Mouse (Mus musculus) cerebellum, adult 2 months (tissue): ENCODE results near the gene Hist1h2bn.
A peak's percentile ranks its signal among the peaks of the same experiment; 100 is the strongest.

ENCODE experiments used
- CTCF ChIP-seq: fragments of 200-500 bp; IDR thresholded peaks from 2 replicates; pipeline ENCODE4 v1.5.1; 2011; ENCODE audit warnings: low read depth, mild to moderate bottlenecking, control low read depth, low read length, moderate library complexity, borderline replicate concordance; ENCODE audit not compliant: insufficient read depth
- POLR2A ChIP-seq: fragments of 200-500 bp; IDR thresholded peaks from 2 replicates; pipeline ENCODE4 v1.6.1; 2011; ENCODE audit warnings: low read length, control low read depth, borderline replicate concordance; ENCODE audit not compliant: insufficient read depth

DNA sequence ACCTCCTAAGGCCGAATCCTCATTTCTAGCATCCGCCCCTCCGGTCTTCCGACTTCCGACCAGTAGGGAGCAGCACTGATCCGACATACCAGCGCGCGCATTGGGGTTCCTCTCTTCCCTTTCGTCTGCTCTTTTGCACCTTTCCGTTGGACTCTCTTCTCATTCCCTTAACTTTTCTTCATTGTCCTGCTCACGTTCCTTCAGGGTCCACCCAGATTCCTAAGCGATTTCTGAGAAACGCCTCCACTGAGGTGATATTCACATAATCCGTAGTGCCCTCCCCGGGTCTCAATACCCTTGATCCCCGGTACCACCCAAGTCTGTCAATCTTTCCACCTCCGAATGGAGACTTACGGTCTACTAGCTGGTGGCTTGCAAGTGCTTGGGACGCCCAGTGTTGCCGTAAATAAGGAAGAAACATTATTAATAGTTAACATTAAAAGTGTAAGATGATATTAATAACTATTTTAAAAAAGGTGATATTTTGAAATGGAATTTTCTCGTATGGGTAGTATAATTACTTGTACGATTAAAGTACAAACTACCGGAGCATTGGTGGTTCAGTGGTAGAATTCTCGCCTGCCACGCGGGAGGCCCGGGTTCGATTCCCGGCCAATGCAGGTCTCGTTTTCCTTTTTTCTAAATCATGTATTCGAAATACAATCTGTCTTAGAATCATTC is 43.8 kb upstream of the Hist1h2bn start:
- TF ChIP-seq CTCF (peak; percentile 76), POLR2A (no peak)
